Mouse (Mus musculus) kidney, adult 2 months (tissue): ENCODE results near the gene Rundc3b. TPM values are rescaled to one million over a fixed set of nuclear protein-coding genes. Genes with fewer than 3 reads are reported as not detected.

Source experiments
- DNase-seq: peaks from one replicate; pipeline ENCODE4 v3.0.0; 2021
- H3K27ac ChIP-seq: fragments of 200-500 bp; 2 replicates; pipeline ENCODE4 v1.5.1; 2012; ENCODE audit warnings: low read depth, low read length, control low read depth, inconsistent platforms; ENCODE audit not compliant: insufficient read depth
- H3K27me3 ChIP-seq: fragments of 200-500 bp; replicated peaks from 2 replicates; pipeline ENCODE4 v1.6.1; 2012; ENCODE audit warnings: mild to moderate bottlenecking, moderate library complexity, low read length, inconsistent platforms; ENCODE audit not compliant: control insufficient read depth, insufficient read depth
- H3K36me3 ChIP-seq: fragments of 200-500 bp; 2 replicates; pipeline ENCODE4 v1.6.1; 2012; ENCODE audit warnings: mild to moderate bottlenecking, moderate library complexity, low read length, inconsistent platforms; ENCODE audit not compliant: control insufficient read depth, insufficient read depth
- H3K4me1 ChIP-seq: fragments of 200-500 bp; 2 replicates; pipeline ENCODE4 v1.6.1; 2011; ENCODE audit warnings: low read length; ENCODE audit not compliant: control insufficient read depth, insufficient read depth
- H3K4me3 ChIP-seq: fragments of 200-500 bp; 2 replicates; pipeline ENCODE4 v1.5.1; 2011; ENCODE audit warnings: mild to moderate bottlenecking, low read depth, low read length, control low read depth; ENCODE audit not compliant: insufficient read depth
- CTCF ChIP-seq: fragments of 200-500 bp; conservative IDR thresholded peaks from 2 replicates; pipeline ENCODE4 v1.5.1; 2011; ENCODE audit warnings: low read depth, mild to moderate bottlenecking, control low read depth, low read length, moderate library complexity, mixed read lengths; ENCODE audit not compliant: insufficient read depth, insufficient read length
- POLR2A ChIP-seq: fragments of 200-500 bp; IDR thresholded peaks from one replicate; pipeline ENCODE4 v1.6.1; 2011; ENCODE audit warnings: low read depth, low read length, control low read depth
- WGBS: fragments of 180-500 bp; shearing (Covaris S2); methylation state at CpG from one replicate; pipeline ENCODE4 v1.1.7; 2018; 5-methylcytosine and 5-hydroxymethylcytosine counted together
- polyA plus RNA-seq: library from polyadenylated mRNA; depleted of rRNA; stranded (reverse); fragments of >200 nt; gene quantifications from 2 replicates; pipeline ENCODE4 v1.2.3, GENCODE M21; 2012; rRNA removed

The Rundc3b gene
- 0.23 and 0.53 TPM in 2 replicates for polyA plus RNA-seq

- Histone ChIP-seq H3K4me1 (no peaks in the 10 kb centered on the region), H3K27ac (no peak within 1 kb of the TSS), H3K4me3 (peak within 1 kb of the TSS; percentile 69), H3K27me3 (no peaks in the 10 kb centered on the region), H3K36me3 (no peaks in the 10 kb centered on the region)
- TF ChIP-seq CTCF (no peak), POLR2A (no peak)
- under 1% methylated on average over 72 of the region's 74 CpGs for WGBS
- peak; percentile 92 for DNase-seq
These were observed at the start of gene Rundc3b for GRCm38 (mm10) chr5:8622596-8623231. Rundc3b (minus strand) TSS chr5:8622952.

- Histone ChIP-seq H3K27ac (no peak overlapping the region), H3K27me3 (no peaks in the 10 kb centered on the region), H3K36me3 (no peaks in the 10 kb centered on the region), H3K4me1 (no peaks in the 10 kb centered on the region), H3K4me3 (no peak overlapping the region)
- WGBS: 90% methylated on average over 1 of the region's 1 CpGs
- no peak for TF ChIP-seq CTCF
- no peak for TF ChIP-seq POLR2A
- DNase-seq: no peak
These were observed 46.9 kb upstream of the Rundc3b start for GRCm38 (mm10) chr5:8669606-8670005.

GRCm38 (mm10) chr5:8667758-8668474 is 45.2 kb upstream of the Rundc3b start:
- DNase-seq: peak; percentile 45
- H3K36me3 ChIP-seq: no peaks in the 10 kb centered on the region
- H3K27me3 ChIP-seq: no peaks in the 10 kb centered on the region
- WGBS: 65% methylated on average over 9 of the region's 9 CpGs
- H3K27ac ChIP-seq: no peak overlapping the region
- H3K4me1 ChIP-seq: no peaks in the 10 kb centered on the region
- TF ChIP-seq POLR2A (no peak), CTCF (no peak)
- no peak overlapping the region for H3K4me3 ChIP-seq

GRCm38 (mm10) chr5:8664678-8665077 is 41.9 kb upstream of the Rundc3b start:
- WGBS: 32% methylated on average over 3 of the region's 3 CpGs
- Histone ChIP-seq H3K4me1 (no peaks in the 10 kb centered on the region), H3K27me3 (no peaks in the 10 kb centered on the region), H3K27ac (no peak overlapping the region), H3K36me3 (no peaks in the 10 kb centered on the region), H3K4me3 (no peak overlapping the region)
- TF ChIP-seq CTCF (no peak), POLR2A (no peak)
- no peak for DNase-seq

GRCm38 (mm10) chr5:8660738-8661151 is 38.0 kb upstream of the Rundc3b start:
- no peak overlapping the region for H3K27ac ChIP-seq
- 70% methylated on average over 10 of the region's 10 CpGs for WGBS
- no peak for TF ChIP-seq CTCF
- TF ChIP-seq POLR2A: no peak
- no peaks in the 10 kb centered on the region for H3K36me3 ChIP-seq
- H3K4me1 ChIP-seq: no peaks in the 10 kb centered on the region
- no peaks in the 10 kb centered on the region for H3K27me3 ChIP-seq
- no peak for DNase-seq
- H3K4me3 ChIP-seq: no peak overlapping the region

- peak; percentile 87 for DNase-seq
- Histone ChIP-seq H3K36me3 (no peaks in the 10 kb centered on the region), H3K4me1 (no peaks in the 10 kb centered on the region), H3K27ac (no peak within 1 kb of the TSS), H3K4me3 (peak within 1 kb of the TSS; percentile 25), H3K27me3 (no peaks in the 10 kb centered on the region)
- TF ChIP-seq CTCF (no peak), POLR2A (no peak)
- WGBS: 3% methylated on average over 37 of the region's 37 CpGs
These were observed 37.4 kb upstream of the Rundc3b start, which contains the start of gene Abcb1a for GRCm38 (mm10) chr5:8659911-8660737. Abcb1a (plus strand) TSS chr5:8660077.

GRCm38 (mm10) chr5:8652085-8652484 is 29.3 kb upstream of the Rundc3b start:
- Histone ChIP-seq H3K36me3 (no peaks in the 10 kb centered on the region), H3K27me3 (no peaks in the 10 kb centered on the region), H3K27ac (no peak overlapping the region), H3K4me3 (no peak overlapping the region), H3K4me1 (no peaks in the 10 kb centered on the region)
- TF ChIP-seq CTCF (no peak), POLR2A (no peak)
- DNase-seq: no peak
- 66% methylated on average over 2 of the region's 2 CpGs for WGBS
